Mouse (Mus musculus) adrenal gland, adult 2 months (tissue): Measurements from ENCODE around the gene Atp8b4. TPM values are rescaled to one million over a fixed set of nuclear protein-coding genes. Genes with fewer than 3 reads are reported as not detected.

Source experiments
- DNase-seq: peaks from one replicate; pipeline ENCODE4 v3.0.0; 2021
- polyA plus RNA-seq: library from polyadenylated mRNA; depleted of rRNA; stranded (reverse); fragments of >200 nt; gene quantifications from 2 replicates; pipeline ENCODE4 v1.2.3, GENCODE M21; 2012
- total RNA-seq, 2 experiments: library from RNA; stranded (reverse); gene quantifications; 2 replicates each; pipeline ENCODE4 v1.2.3; 2021

Gene Atp8b4
- total and polyA plus RNA-seq, 3 experiments: 0.16 to 1.1 (median 0.98) TPM

GRCm38 (mm10) chr2:126361131-126361810 is 139.2 kb downstream of the Atp8b4 start:
- no peak for DNase-seq

GRCm38 (mm10) chr2:126360688-126361087 is 139.8 kb downstream of the Atp8b4 start:
- DNase-seq: no peak

DNA sequence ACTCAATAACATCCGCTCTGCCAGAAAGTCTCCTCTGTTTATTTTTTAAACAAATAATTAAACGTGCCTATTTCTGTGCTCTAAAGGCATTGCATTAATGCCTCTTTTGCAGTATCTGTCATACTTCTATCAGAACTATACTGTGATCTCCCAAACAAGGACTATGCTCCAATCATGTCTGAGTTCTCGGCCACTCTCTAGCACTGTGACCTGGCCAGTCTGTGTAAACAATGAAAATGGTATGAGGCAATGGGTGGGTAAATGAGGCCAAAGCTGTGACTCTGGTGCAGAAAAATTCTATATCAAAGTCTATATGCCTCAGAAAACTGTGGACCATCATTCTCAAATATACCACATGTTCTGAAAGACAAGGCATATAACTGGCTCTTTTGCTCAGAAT is 140.5 kb downstream of the Atp8b4 start:
- no peak for DNase-seq

- DNase-seq: no peak
Measured at GRCm38 (mm10) chr2:126359278-126359677, 141.2 kb downstream of the Atp8b4 start.

GRCm38 (mm10) chr2:126358741-126359140 is 141.7 kb downstream of the Atp8b4 start:
- peak; percentile 61 for DNase-seq

- DNase-seq: no peak
Measured at GRCm38 (mm10) chr2:126355259-126355658, 145.2 kb downstream of the Atp8b4 start.

- no peak for DNase-seq
Measured at GRCm38 (mm10) chr2:126351811-126352210, 148.7 kb downstream of the Atp8b4 start.

GRCm38 (mm10) chr2:126343026-126343593 is 157.4 kb downstream of the Atp8b4 start:
- peak; percentile 38 for DNase-seq

GRCm38 (mm10) chr2:126341521-126341920 is 159.0 kb downstream of the Atp8b4 start:
- DNase-seq: no peak

- DNase-seq: no peak
Measured at GRCm38 (mm10) chr2:126340201-126340600, 160.3 kb downstream of the Atp8b4 start.

GRCm38 (mm10) chr2:126339516-126339915 is 161.0 kb downstream of the Atp8b4 start:
- DNase-seq: peak; percentile 26

DNA sequence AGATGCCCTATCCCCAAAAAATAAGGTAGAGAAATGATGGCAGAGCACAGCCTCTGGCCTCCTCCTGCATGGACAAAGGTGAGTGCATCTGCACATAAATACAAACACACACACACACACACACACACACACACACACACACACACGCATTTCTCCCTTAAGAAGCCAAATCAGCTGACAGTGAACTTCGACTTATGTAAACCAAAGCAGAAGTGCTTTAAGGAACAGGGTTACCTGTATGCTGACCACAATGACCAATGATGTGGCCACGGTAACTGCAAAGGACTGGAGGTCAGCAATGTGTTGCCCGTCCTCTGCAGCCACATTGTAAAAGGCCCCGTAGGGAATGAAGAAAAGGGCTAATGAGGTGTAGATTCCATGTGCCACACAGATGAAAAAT is 163.3 kb downstream of the Atp8b4 start:
- DNase-seq: no peak

DNA sequence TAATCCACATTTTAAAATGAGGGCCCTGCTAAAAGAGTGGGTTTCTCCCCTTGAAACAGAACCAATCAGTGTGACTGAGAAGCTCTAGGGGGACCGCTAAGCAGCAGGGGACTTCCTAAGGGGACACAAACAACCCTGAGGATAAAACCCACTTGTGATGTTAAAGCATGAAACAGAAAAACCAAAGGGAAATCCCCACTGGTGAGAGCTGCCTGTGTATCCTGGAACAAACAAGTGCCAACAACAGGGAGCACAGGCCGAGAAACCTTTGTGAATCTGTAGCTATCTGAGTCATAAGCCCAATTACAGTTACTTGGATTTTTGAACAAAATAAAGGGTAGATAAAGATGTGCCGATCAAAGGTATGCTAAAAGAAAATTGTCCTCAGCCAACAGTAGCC is 168.7 kb downstream of the Atp8b4 start:
- no peak for DNase-seq

DNA sequence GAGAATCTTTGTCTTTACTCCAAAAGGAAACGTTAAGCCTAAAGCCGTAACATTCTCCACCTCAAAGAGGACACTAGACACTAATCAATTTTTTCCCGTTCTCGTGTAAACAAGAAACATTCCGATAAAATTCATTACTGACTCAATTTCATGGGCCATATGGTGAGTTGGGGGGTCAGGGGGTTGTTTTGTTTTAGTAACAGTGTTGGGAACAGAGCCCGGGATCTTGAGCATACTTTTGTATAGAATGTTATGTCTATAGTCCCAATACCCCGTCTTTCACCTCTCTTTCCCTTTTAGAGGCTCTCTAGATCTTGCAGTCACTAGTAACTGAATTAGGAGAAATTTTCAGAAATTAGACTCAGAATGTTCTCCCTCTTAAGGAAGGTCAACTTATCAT is 177.3 kb downstream of the Atp8b4 start:
- no peak for DNase-seq

- DNase-seq: peak; percentile 6
Measured at GRCm38 (mm10) chr2:126322631-126323031, 177.8 kb downstream of the Atp8b4 start.

DNA sequence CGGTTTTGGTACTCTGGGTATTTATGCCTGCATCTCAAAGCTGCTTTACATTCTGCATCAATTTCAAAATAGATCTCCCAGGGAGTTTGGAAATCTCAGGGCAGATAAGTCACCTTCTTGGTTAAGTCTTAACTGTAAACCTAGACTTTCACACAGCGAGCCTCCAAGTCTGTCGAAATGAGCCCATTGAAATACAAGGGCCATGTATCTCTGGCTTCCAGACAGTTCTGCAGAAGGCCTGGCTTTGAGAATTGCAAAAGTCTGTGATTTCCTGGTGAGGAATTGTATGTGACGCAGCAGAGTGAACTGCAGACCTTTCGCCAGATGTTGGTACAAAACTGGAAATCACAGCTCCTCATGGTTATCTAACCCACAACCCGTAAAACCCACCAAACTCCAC is 182.4 kb downstream of the Atp8b4 start:
- DNase-seq: no peak

DNA sequence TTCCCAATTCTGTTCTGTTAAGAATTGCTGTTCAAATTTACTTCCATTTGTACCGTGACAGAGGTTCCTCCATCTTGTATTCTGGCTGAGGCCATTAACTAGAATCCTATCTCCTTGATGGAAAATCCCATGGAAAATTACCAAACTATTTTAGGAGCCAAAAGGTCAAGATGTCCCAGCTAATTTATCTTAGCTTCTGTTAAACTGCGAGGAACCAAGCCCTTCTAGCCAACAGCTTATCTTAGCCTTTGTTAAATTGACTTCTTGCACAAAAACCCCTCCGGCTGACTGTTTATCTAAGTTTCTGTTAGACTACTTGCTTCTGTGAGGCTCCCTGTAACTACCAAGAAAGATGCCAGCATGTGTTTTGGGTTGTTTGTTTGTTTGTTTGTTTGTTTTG is 183.5 kb downstream of the Atp8b4 start:
- DNase-seq: no peak

DNA sequence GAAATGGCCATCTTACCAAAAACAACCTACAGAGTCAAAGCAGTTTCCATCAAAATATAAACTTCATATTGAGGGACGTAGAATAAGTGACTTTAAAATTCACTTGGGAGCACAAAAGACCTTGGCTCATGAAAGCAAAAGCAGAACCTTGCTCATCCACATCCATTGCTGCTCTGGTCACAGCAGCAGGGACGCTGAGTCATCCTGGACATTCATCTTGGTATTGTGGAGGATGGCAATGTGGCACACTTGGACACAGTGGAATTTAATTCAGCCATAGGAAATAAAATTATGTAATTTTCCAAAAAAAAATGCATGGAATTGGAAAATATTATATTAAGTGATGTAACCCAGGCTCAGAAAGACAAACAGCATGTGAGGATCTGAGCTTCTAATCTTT is 184.1 kb downstream of the Atp8b4 start:
- peak; percentile 66 for DNase-seq

DNA sequence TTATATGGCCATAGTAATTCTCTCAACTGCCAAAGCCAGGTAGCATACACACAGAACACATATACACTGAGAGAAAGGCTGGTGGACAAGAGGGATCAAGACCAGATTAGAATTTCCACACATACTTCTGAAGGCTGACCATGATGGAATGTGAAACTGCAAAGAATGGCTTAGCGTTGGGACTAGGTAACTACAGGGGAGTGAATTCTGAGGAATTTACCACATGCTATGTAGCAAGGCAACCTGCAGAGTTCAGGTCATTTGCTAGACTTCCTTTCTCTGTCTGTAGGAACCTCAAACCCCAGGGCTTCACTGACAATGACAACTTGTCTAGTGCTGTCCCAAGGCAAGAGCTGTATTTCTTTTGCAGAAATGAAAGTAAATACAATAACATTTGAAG is 189.4 kb downstream of the Atp8b4 start:
- DNase-seq: no peak

GRCm38 (mm10) chr2:126309994-126310393 is 190.5 kb downstream of the Atp8b4 start:
- no peak for DNase-seq

GRCm38 (mm10) chr2:126304621-126305020 is 195.9 kb downstream of the Atp8b4 start:
- DNase-seq: no peak

- peak; percentile 81 for DNase-seq
Measured at GRCm38 (mm10) chr2:126303226-126303625, 197.2 kb downstream of the Atp8b4 start.

DNA sequence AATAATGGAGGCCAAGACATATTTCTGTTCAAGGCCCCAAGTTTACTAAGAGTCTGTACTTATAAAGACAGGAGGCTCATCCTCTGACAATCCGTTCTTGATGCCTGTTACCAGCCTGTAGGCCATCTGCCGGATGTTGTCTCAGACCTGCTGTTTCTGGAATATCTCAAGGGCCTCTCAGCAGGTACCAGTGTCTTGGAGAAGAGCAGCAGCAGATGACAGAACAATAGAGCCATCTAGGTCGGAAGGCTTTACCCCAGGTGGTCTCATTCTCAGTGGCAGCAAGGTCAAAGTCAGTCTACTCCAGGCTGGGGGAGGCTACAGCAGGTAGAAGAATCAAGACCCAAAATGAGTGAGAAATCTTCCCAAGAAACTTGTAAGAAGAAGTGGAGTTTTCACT is 198.1 kb downstream of the Atp8b4 start:
- no peak for DNase-seq

DNA sequence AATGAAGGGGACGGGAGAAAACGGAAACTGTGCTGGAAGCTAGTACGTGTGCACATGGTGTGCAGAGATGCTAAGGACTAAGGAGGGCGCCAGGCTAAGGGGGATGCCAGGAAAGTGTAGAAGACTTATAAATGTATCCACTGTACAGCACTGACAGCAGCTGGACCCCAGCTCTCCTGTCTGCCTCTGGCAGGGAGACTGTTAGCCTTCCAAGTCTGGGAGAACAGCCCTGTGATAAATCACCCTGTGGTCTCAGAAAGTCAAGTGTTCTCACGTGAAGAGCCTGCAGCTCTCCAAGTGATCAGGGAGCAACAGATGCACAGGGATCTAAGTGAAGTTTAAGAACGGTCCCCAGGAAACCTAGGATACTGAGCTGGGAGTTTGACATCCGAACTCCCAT is 209.8 kb downstream of the Atp8b4 start:
- no peak for DNase-seq
